Mouse (Mus musculus): ENCODE measurements around the gene Klf1. TPM values are rescaled to one million over a fixed set of nuclear protein-coding genes. Genes with fewer than 3 reads are reported as not detected.

The Klf1 gene
- polyA plus RNA-seq, 1 experiment from 2014 or later = 0.91 TPM

- DNase-seq (ENCODE audit: low spot score) = no peak
- Histone ChIP-seq H3K4me1 (replicated peaks; ENCODE audit: control insufficient read depth, insufficient read depth, low read length) (no peaks in the 10 kb centered on the region), H3K9me3 (ENCODE audit: control insufficient read depth, low read length) (no peaks in the 10 kb centered on the region), H3K36me3 (replicated peaks; ENCODE audit: control insufficient read depth, insufficient read depth) (no peaks in the 10 kb centered on the region), H3K4me2 (replicated peaks) (no peak overlapping the region), H3K4me3 (replicated peaks; ENCODE audit: low read length) (no peak overlapping the region), H3K9ac (no peak overlapping the region), H3K27me3 (ENCODE audit: control insufficient read depth, insufficient read depth, low read length) (no peaks in the 10 kb centered on the region), H3K27ac (no peak overlapping the region)
- WGBS = 95% methylated on average over 1 of the region's 1 CpGs
- ATAC-seq (ENCODE audit: low FRiP score) = no peak
These were observed 22.8 kb upstream of the Klf1 start for GRCm38 (mm10) chr8:84878915-84879314.

- no peak for ATAC-seq (ENCODE audit: low FRiP score)
- no peaks in the 10 kb centered on the region for H3K27me3 ChIP-seq (ENCODE audit: control insufficient read depth, insufficient read depth, low read length)
- H3K36me3 ChIP-seq (replicated peaks; ENCODE audit: control insufficient read depth, insufficient read depth) = peaks cover 31% of the 10 kb centered on the region
- no peak overlapping the region for H3K9ac ChIP-seq
- no peaks in the 10 kb centered on the region for H3K9me3 ChIP-seq (ENCODE audit: control insufficient read depth, low read length)
- H3K4me1 ChIP-seq (replicated peaks; ENCODE audit: control insufficient read depth, insufficient read depth, low read length) = no peaks in the 10 kb centered on the region
- WGBS = 92% methylated on average over 4 of the region's 4 CpGs
- H3K27ac ChIP-seq = no peak overlapping the region
- no peak overlapping the region for H3K4me3 ChIP-seq (replicated peaks; ENCODE audit: low read length)
- no peak overlapping the region for H3K4me2 ChIP-seq (replicated peaks)
- DNase-seq (ENCODE audit: low spot score) = no peak
These were observed 17.0 kb upstream of the Klf1 start for GRCm38 (mm10) chr8:84884728-84885127.

GRCm38 (mm10) chr8:84888280-84888679, 13.4 kb upstream of the Klf1 start:
- Histone ChIP-seq H3K9me3 (ENCODE audit: control insufficient read depth, low read length) (no peaks in the 10 kb centered on the region), H3K27ac (no peak overlapping the region), H3K36me3 (replicated peaks; ENCODE audit: control insufficient read depth, insufficient read depth) (peaks cover 37% of the 10 kb centered on the region), H3K4me3 (replicated peaks; ENCODE audit: low read length) (no peak overlapping the region), H3K4me1 (replicated peaks; ENCODE audit: control insufficient read depth, insufficient read depth, low read length) (peaks cover 8% of the 10 kb centered on the region), H3K27me3 (ENCODE audit: control insufficient read depth, insufficient read depth, low read length) (no peaks in the 10 kb centered on the region), H3K9ac (no peak overlapping the region), H3K4me2 (replicated peaks) (no peak overlapping the region)
- DNase-seq (ENCODE audit: low spot score) = no peak
- no peak for ATAC-seq (ENCODE audit: low FRiP score)
- WGBS = 96% methylated on average over 3 of the region's 3 CpGs

DNA sequence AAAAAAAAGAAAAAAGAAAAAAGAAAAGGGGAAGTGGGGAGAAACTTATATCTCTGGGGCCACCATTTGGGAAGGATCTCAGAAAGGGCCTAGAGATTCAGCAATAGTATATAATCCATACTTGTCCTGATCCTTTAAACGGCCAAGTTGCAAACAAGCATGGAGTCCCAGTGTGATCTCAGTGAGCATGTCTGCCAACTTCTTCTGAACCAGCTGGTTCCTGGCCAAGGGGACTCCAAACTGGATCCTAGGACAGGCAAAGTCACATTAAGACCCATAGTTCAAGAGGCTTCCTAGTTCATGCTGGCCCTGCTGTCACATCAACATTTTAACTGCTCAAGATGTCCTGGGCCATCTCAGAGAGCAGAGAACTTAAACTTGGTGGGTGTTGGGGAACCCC, 12.6 kb upstream of the Klf1 start:
- no peak overlapping the region for H3K4me3 ChIP-seq (replicated peaks; ENCODE audit: low read length)
- H3K36me3 ChIP-seq (replicated peaks; ENCODE audit: control insufficient read depth, insufficient read depth) = peaks cover 37% of the 10 kb centered on the region
- 96% methylated on average over 1 of the region's 1 CpGs for WGBS
- no peak overlapping the region for H3K4me2 ChIP-seq (replicated peaks)
- no peak overlapping the region for H3K9ac ChIP-seq
- no peaks in the 10 kb centered on the region for H3K9me3 ChIP-seq (ENCODE audit: control insufficient read depth, low read length)
- peaks cover 11% of the 10 kb centered on the region for H3K4me1 ChIP-seq (replicated peaks; ENCODE audit: control insufficient read depth, insufficient read depth, low read length)
- DNase-seq (ENCODE audit: low spot score) (no peak), ATAC-seq (ENCODE audit: low FRiP score) (no peak)
- H3K27me3 ChIP-seq (ENCODE audit: control insufficient read depth, insufficient read depth, low read length) = no peaks in the 10 kb centered on the region
- H3K27ac ChIP-seq = no peak overlapping the region

DNA sequence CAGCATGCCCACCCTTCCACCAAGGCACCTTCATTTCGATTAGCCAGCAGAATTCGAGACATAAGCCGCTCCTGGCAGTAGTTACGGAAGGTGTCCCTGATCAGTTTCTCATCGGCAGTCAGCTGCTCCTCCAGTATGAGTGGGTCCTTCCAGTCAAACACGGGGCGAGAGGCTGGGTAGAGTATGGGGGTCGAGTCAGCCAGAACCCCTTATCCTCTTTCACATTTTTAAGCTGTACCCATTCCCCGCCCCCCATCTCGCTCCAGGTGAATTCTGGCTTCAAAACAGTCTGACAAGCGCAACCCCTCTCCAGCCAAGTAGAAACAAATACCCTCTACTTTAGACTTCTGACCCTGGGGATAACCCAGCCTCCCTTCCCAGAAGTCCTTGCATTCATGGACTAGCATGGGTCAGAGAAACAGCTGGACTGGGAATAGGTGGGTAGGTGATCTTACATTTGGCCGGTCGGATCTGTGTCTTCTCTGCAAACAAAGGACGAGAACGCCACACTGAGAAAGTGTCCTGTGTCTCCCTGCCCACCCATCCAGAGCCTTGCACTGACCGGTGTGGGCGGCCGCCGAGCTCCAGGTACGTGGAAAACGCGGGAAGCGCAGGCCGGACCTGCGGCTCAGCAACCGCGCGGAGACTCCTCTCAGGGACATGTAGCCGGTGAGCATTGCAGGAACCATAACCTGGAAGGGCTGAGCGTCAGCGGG, 8.6 kb upstream of the Klf1 start:
- ATAC-seq (ENCODE audit: low FRiP score) = peak; percentile 51; the same call in 1 of the 2 replicates

GRCm38 (mm10) chr8:84893709-84894134, 8.0 kb upstream of the Klf1 start, which contains the start of gene Gcdh:
Gene Gcdh (minus strand): TSS chr8:84893921.
- H3K9me3 ChIP-seq (ENCODE audit: control insufficient read depth, low read length) = no peaks in the 10 kb centered on the region
- H3K36me3 ChIP-seq (replicated peaks; ENCODE audit: control insufficient read depth, insufficient read depth) = 0 out of 2 replicates have a peak, but pooled peaks cover 6% of the 10 kb centered on the region
- DNase-seq (ENCODE audit: low spot score) (peak; percentile 90), ATAC-seq (ENCODE audit: low FRiP score) (peak; percentile 99)
- peaks cover 14% of the 10 kb centered on the region for H3K4me1 ChIP-seq (replicated peaks; ENCODE audit: control insufficient read depth, insufficient read depth, low read length)
- peak within 1 kb of the TSS; percentile 60 for H3K4me3 ChIP-seq (replicated peaks; ENCODE audit: low read length)
- H3K9ac ChIP-seq = peak within 1 kb of the TSS; percentile 84
- no peaks in the 10 kb centered on the region for H3K27me3 ChIP-seq (ENCODE audit: control insufficient read depth, insufficient read depth, low read length)
- WGBS = 0% methylated on average over 11 of the region's 11 CpGs
- peak within 1 kb of the TSS; percentile 83 for H3K4me2 ChIP-seq (replicated peaks)
- peak within 1 kb of the TSS; percentile 0; the same call in 1 of the 2 replicates for H3K27ac ChIP-seq

More for the DNA sequence above, 8.6 kb upstream of the Klf1 start:
- Histone ChIP-seq H3K36me3 (replicated peaks; ENCODE audit: control insufficient read depth, insufficient read depth) (peaks cover 12% of the 10 kb centered on the region), H3K27ac (peak overlapping the region; percentile 0; the same call in 1 of the 2 replicates), H3K4me1 (replicated peaks; ENCODE audit: control insufficient read depth, insufficient read depth, low read length) (peaks cover 14% of the 10 kb centered on the region), H3K9ac (peak overlapping the region; percentile 84), H3K27me3 (ENCODE audit: control insufficient read depth, insufficient read depth, low read length) (no peaks in the 10 kb centered on the region), H3K4me3 (replicated peaks; ENCODE audit: low read length) (peak overlapping the region; percentile 60), H3K4me2 (replicated peaks) (peak overlapping the region; percentile 83), H3K9me3 (ENCODE audit: control insufficient read depth, low read length) (no peaks in the 10 kb centered on the region)
- 12% methylated on average over 31 of the region's 31 CpGs for WGBS
- no peak for DNase-seq (ENCODE audit: low spot score)

DNA sequence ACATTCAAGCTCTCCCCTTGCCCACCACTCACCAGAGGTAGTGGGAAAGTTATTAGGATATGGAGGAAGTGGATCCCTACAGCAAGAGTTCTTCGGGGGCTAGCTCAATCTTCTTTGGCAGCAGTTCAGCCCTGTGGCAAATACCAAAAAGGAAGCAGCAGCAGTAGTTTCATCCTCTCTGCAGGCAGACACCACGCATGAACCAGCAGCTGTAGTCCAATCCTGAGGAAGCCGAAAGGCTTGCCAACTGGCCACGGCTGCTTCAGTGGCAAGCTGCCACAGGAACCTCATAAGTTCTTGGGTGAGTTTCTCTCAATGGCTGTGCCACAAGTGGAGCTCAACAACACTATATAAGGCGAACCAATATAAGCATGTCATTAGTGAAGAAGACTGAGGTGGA, 5.8 kb upstream of the Klf1 start:
- no peak for ATAC-seq (ENCODE audit: low FRiP score)
- H3K9ac ChIP-seq = no peak overlapping the region

DNA sequence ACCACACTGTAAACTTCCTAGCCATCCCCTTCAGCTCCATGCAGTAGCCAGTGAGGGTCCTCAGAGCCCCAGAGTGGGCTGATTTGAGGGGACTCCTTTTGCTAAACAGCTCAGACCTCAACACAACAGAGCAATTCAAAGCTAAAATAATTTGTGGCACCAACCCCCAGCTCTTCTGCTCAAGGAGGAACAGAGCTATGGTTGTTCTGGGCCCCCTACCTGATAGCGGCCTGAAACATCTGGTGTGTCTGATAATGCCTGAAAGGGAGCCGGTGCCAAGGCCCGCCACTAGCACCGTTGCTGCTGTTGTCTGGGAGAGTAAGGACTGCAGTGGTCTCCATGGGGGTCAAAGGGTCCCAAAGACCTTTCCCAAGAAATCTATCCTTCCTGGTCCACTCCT, 657 bp upstream of the Klf1 start:
- no peaks in the 10 kb centered on the region for H3K36me3 ChIP-seq (replicated peaks; ENCODE audit: control insufficient read depth, insufficient read depth)
- H3K9ac ChIP-seq = no peak overlapping the region
- no peaks in the 10 kb centered on the region for H3K9me3 ChIP-seq (ENCODE audit: control insufficient read depth, low read length)
- H3K27me3 ChIP-seq (ENCODE audit: control insufficient read depth, insufficient read depth, low read length) = peaks cover 16% of the 10 kb centered on the region; the same call in 1 of the 2 replicates
- H3K27ac ChIP-seq = no peak overlapping the region
- no peak overlapping the region for H3K4me3 ChIP-seq (replicated peaks; ENCODE audit: low read length)
- no peak overlapping the region for H3K4me2 ChIP-seq (replicated peaks)
- peaks cover 10% of the 10 kb centered on the region for H3K4me1 ChIP-seq (replicated peaks; ENCODE audit: control insufficient read depth, insufficient read depth, low read length)
- WGBS = 70% methylated on average over 4 of the region's 4 CpGs
- ATAC-seq (ENCODE audit: low FRiP score) (no peak), DNase-seq (ENCODE audit: low spot score) (no peak)

More for the DNA sequence above, 5.8 kb upstream of the Klf1 start:
- no peak for DNase-seq (ENCODE audit: low spot score)
- Histone ChIP-seq H3K4me3 (replicated peaks; ENCODE audit: low read length) (no peak overlapping the region), H3K4me1 (replicated peaks; ENCODE audit: control insufficient read depth, insufficient read depth, low read length) (peaks cover 14% of the 10 kb centered on the region), H3K4me2 (replicated peaks) (no peak overlapping the region), H3K27me3 (ENCODE audit: control insufficient read depth, insufficient read depth, low read length) (no peaks in the 10 kb centered on the region), H3K9me3 (ENCODE audit: control insufficient read depth, low read length) (no peaks in the 10 kb centered on the region), H3K36me3 (replicated peaks; ENCODE audit: control insufficient read depth, insufficient read depth) (no peaks in the 10 kb centered on the region), H3K27ac (no peak overlapping the region)
- WGBS = 90% methylated on average over 5 of the region's 5 CpGs

DNA sequence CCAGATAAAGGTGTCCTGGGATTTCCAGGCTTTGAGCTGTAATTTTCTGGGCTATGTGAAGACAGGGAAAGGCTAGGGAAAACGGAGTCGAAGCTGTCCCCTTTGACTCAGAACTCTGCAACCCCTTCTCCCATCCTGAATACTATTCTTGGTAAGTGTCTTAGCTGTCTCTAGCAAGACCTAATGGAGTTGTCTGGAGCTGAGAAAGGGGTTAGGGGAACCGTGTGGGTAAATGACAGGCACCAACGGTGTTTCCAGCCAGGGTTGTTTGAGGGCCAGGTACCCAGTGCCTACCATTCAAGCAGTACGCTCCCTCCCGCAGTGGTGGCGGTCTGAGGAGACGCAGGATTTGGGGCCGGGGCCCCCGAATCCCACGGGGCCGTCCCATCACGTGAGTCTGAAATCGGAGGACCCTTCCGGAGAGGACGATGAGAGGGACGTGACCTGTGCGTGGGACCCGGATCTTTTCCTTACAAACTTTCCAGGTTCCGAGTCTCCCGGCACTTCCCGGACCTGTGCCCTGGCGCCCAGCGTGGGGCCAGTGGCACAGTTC, 715 bp downstream of the Klf1 start:
- 4% methylated on average over 24 of the region's 24 CpGs for WGBS
- no peak overlapping the region for H3K27ac ChIP-seq
- H3K4me3 ChIP-seq (replicated peaks; ENCODE audit: low read length) = peak overlapping the region; percentile 41
- H3K36me3 ChIP-seq (replicated peaks; ENCODE audit: control insufficient read depth, insufficient read depth) = no peaks in the 10 kb centered on the region; the same call in 1 of the 2 replicates
- no peak for DNase-seq (ENCODE audit: low spot score)
- H3K27me3 ChIP-seq (ENCODE audit: control insufficient read depth, insufficient read depth, low read length) = peaks cover 16% of the 10 kb centered on the region; the same call in 1 of the 2 replicates
- H3K9ac ChIP-seq = peak overlapping the region; percentile 60
- peaks cover 10% of the 10 kb centered on the region for H3K4me1 ChIP-seq (replicated peaks; ENCODE audit: control insufficient read depth, insufficient read depth, low read length)
- peak overlapping the region; percentile 90 for H3K4me2 ChIP-seq (replicated peaks)
- H3K9me3 ChIP-seq (ENCODE audit: control insufficient read depth, low read length) = no peaks in the 10 kb centered on the region
- ATAC-seq (ENCODE audit: low FRiP score) = peak; percentile 9; the same call in 1 of the 2 replicates
